Mouse (Mus musculus): Measurements from ENCODE around the gene Spty2d1. TPM values are rescaled to one million over a fixed set of nuclear protein-coding genes. Genes with fewer than 3 reads are reported as not detected.
"Not testable (repeated sequence)": the region's sequence is repeated elsewhere in the genome, so short reads cannot be mapped to it uniquely, and the experiment has no call there.

Spty2d1 gene
- polyA plus RNA-seq, 1 experiment from 2014 or later, result 12.2 TPM

DNA sequence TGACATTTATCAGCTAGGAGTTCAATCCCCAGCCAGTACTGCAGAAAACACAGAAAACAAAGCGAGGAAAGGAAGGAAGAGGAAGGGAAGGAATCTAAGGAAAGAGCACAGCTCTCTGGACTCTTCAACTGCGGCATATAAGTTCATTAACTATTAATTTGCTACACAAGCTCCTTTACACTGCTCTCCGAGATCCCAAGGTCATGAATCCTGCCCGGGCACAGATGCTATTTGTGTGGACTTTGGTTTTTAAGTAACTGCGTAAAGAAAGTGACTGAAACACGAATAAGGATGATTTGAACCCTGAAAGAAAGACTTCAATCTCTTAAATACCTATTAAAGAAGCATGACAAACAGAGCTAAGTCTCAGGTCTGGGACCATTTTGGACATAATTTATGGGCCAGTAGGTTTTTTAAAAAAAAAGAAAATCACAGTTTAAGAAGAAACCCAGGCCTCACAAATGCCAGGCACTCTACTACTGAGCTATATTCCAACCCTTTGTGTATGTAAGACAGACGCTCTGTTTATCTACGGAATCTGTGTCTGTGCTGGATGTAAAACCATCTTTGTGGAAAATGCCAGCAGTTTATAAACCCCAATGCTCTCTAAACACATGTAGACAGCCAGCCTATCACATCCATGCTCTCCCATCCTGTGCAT lies 8.1 kb downstream of the Spty2d1 start:
- H3K27ac ChIP-seq (replicated peaks), result peak overlapping the region; percentile 79
- no peaks in the 10 kb centered on the region for H3K9me3 ChIP-seq
- no peaks in the 10 kb centered on the region for H3K27me3 ChIP-seq
- H3K9ac ChIP-seq (replicated peaks), result no peak overlapping the region
- H3K36me3 ChIP-seq, result peaks cover 32% of the 10 kb centered on the region
- WGBS, result 77% methylated on average over 8 of the region's 8 CpGs
- H3K4me3 ChIP-seq, result no peak overlapping the region
- no peak overlapping the region for H3K4me2 ChIP-seq (replicated peaks)
- ATAC-seq (replicated peaks), result no peak
- H3K4me1 ChIP-seq, result peaks cover 57% of the 10 kb centered on the region

DNA sequence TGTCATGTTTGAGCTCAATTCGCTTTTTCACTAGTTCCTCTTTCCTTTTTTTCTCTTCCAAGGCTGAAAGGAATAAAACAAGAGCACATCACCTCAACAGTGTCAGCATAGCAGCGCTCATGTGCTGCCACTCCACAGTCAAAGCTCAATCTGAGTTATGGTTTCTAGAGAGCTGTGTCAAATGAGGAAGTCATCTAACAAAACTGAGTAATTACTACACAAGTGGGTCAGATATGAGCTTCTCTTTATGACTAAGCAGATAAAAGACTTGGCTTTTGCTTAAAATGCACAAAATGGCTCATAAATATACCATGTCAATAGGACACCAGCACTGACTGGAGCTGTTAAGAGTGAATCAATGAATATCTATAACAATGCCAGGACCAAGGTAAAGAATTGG lies 9.3 kb downstream of the Spty2d1 start:
- ATAC-seq (replicated peaks), result no peak
- Histone ChIP-seq H3K27me3 (no peaks in the 10 kb centered on the region), H3K4me2 (replicated peaks) (no peak overlapping the region), H3K9ac (replicated peaks) (no peak overlapping the region), H3K9me3 (no peaks in the 10 kb centered on the region), H3K27ac (replicated peaks) (no peak overlapping the region), H3K4me1 (peaks cover 46% of the 10 kb centered on the region), H3K36me3 (peaks cover 43% of the 10 kb centered on the region), H3K4me3 (no peak overlapping the region)
- WGBS, result 89% methylated on average over 2 of the region's 2 CpGs

DNA sequence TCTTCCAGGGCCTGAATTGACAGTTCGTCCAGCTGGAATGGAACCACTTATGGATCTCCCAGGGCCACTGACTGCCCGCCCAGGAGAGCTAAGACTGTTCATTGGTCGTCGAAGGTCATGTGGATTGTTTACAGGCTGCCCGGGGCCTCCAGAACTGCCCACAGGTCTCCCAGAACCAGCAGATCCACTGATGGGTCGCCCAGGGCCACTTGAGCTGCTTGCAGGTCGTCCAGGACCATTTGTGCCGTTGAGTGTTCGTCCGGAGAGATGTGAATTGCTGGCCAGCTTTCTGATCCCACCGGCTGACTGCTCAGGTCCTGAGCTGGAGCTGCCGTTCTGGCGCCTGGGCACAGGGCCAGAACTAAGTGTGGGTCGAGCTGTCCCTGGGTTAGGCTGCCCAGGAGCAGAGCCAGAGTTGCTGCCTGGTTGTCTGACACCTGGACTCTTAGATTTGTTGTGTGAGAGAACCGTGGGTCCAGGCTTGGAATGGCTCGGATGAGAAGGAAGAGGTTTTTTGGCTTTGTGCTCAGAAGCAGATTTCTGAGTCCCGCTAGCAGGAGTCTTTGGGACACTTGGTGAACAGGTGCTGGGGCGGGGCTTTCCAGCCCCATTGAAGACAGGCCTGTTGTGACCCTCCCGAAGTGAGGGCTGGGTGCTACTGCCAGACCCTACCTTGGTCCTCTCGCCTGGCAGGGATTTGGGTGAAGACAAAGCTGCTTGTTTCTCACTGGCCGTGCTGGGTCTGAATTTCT lies 10.4 kb downstream of the Spty2d1 start:
- peaks cover 35% of the 10 kb centered on the region for H3K4me1 ChIP-seq
- no peak overlapping the region for H3K4me2 ChIP-seq (replicated peaks)
- H3K36me3 ChIP-seq, result peaks cover 55% of the 10 kb centered on the region
- no peaks in the 10 kb centered on the region for H3K27me3 ChIP-seq
- peak overlapping the region; percentile 58 for H3K27ac ChIP-seq (replicated peaks)
- no peak overlapping the region for H3K4me3 ChIP-seq
- no peak overlapping the region for H3K9ac ChIP-seq (replicated peaks)
- no peak for ATAC-seq (replicated peaks)
- no peaks in the 10 kb centered on the region for H3K9me3 ChIP-seq
- WGBS, result 69% methylated on average over 21 of the region's 21 CpGs

- Histone ChIP-seq H3K4me2 (replicated peaks) (no peak overlapping the region), H3K4me3 (no peak overlapping the region), H3K9ac (replicated peaks) (no peak overlapping the region), H3K27ac (replicated peaks) (no peak overlapping the region), H3K27me3 (no peaks in the 10 kb centered on the region), H3K4me1 (peaks cover 27% of the 10 kb centered on the region), H3K36me3 (peaks cover 62% of the 10 kb centered on the region), H3K9me3 (no peaks in the 10 kb centered on the region)
- 86% methylated on average over 4 of the region's 4 CpGs for WGBS
- ATAC-seq (replicated peaks), result no peak
Measured at GRCm38 (mm10) chr7:46997008-46997407, 11.2 kb downstream of the Spty2d1 start.

GRCm38 (mm10) chr7:46995558-46995957 lies 12.7 kb downstream of the Spty2d1 start:
- 95% methylated on average over 3 of the region's 3 CpGs for WGBS
- ATAC-seq (replicated peaks), result no peak
- peaks cover 71% of the 10 kb centered on the region for H3K36me3 ChIP-seq

GRCm38 (mm10) chr7:46993079-46993478 lies 15.1 kb downstream of the Spty2d1 start:
- peaks cover 68% of the 10 kb centered on the region for H3K36me3 ChIP-seq

More at GRCm38 (mm10) chr7:46995558-46995957, 12.7 kb downstream of the Spty2d1 start:
- Histone ChIP-seq H3K27ac (replicated peaks) (no peak overlapping the region), H3K4me1 (peaks cover 14% of the 10 kb centered on the region), H3K9ac (replicated peaks) (no peak overlapping the region), H3K27me3 (no peaks in the 10 kb centered on the region), H3K4me3 (no peak overlapping the region), H3K9me3 (no peaks in the 10 kb centered on the region), H3K4me2 (replicated peaks) (no peak overlapping the region)

GRCm38 (mm10) chr7:46989387-46989786 lies 18.8 kb downstream of the Spty2d1 start:
- not testable (repeated sequence) for H3K9me3 ChIP-seq
- 82% methylated on average over 4 of the region's 4 CpGs for WGBS

More at GRCm38 (mm10) chr7:46993079-46993478, 15.1 kb downstream of the Spty2d1 start:
- no peaks in the 10 kb centered on the region for H3K9me3 ChIP-seq
- no peak overlapping the region for H3K4me2 ChIP-seq (replicated peaks)
- ATAC-seq (replicated peaks), result no peak
- H3K4me1 ChIP-seq, result peaks cover 4% of the 10 kb centered on the region
- no peak overlapping the region for H3K27ac ChIP-seq (replicated peaks)
- H3K9ac ChIP-seq (replicated peaks), result no peak overlapping the region
- no peaks in the 10 kb centered on the region for H3K27me3 ChIP-seq
- 91% methylated on average over 8 of the region's 8 CpGs for WGBS
- H3K4me3 ChIP-seq, result no peak overlapping the region

GRCm38 (mm10) chr7:46987073-46987472 lies 21.1 kb downstream of the Spty2d1 start:
- Histone ChIP-seq H3K9me3 (no peaks in the 10 kb centered on the region), H3K4me3 (no peak overlapping the region), H3K36me3 (peaks cover 14% of the 10 kb centered on the region), H3K4me2 (replicated peaks) (no peak overlapping the region), H3K27ac (replicated peaks) (no peak overlapping the region), H3K27me3 (no peaks in the 10 kb centered on the region), H3K9ac (replicated peaks) (no peak overlapping the region), H3K4me1 (0 out of 2 replicates have a peak, but pooled peaks cover 3% of the 10 kb centered on the region)
- 39% methylated on average over 2 of the region's 2 CpGs for WGBS
- no peak for ATAC-seq (replicated peaks)

More at GRCm38 (mm10) chr7:46989387-46989786, 18.8 kb downstream of the Spty2d1 start:
- H3K4me2 ChIP-seq (replicated peaks); ATAC-seq (replicated peaks); H3K9ac ChIP-seq (replicated peaks); H3K27me3 ChIP-seq; H3K4me3 ChIP-seq; H3K27ac ChIP-seq (replicated peaks); H3K4me1 ChIP-seq: not testable (repeated sequence)
- H3K36me3 ChIP-seq, result peaks cover 36% of the 10 kb centered on the region

DNA sequence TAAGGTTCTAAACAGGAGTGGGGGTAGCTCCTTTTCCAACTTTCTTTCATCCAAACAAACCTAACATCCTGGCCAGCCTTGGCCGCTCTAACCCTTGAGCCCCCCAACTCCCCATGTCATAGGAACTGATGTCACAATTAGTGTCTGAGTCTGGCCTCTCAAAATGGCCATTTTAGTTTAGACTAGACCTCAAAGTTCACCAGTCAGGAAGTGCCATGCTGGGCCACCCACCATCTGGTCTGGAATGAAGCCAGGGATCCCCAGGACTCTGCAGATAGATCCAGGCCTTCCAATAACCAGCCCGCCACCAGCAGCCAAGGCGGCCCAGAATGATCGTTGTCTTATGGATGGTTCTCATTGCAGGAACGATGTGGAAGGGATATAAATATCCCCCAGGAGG lies 21.6 kb downstream of the Spty2d1 start:
- H3K27ac ChIP-seq (replicated peaks), result 0 out of 2 replicates have a peak overlapping the region, but pooled peaks have one; percentile 29
- H3K9ac ChIP-seq (replicated peaks), result no peak overlapping the region

GRCm38 (mm10) chr7:46985718-46986505 lies 22.3 kb downstream of the Spty2d1 start:
- Histone ChIP-seq H3K9me3 (no peaks in the 10 kb centered on the region), H3K4me1 (0 out of 2 replicates have a peak, but pooled peaks cover 3% of the 10 kb centered on the region), H3K27me3 (no peaks in the 10 kb centered on the region), H3K4me2 (replicated peaks) (no peak overlapping the region), H3K27ac (replicated peaks) (0 out of 2 replicates have a peak overlapping the region, but pooled peaks have one; percentile 29), H3K9ac (replicated peaks) (no peak overlapping the region), H3K4me3 (no peak overlapping the region), H3K36me3 (0 out of 2 replicates have a peak, but pooled peaks cover 4% of the 10 kb centered on the region)
- 50% methylated on average over 8 of the region's 8 CpGs for WGBS
- ATAC-seq (replicated peaks), result no peak

More for the DNA sequence above, 21.6 kb downstream of the Spty2d1 start:
- H3K27me3 ChIP-seq, result no peaks in the 10 kb centered on the region
- 0 out of 2 replicates have a peak, but pooled peaks cover 3% of the 10 kb centered on the region for H3K4me1 ChIP-seq
- no peak overlapping the region for H3K4me3 ChIP-seq
- ATAC-seq (replicated peaks), result no peak
- no peak overlapping the region for H3K4me2 ChIP-seq (replicated peaks)
- H3K9me3 ChIP-seq, result no peaks in the 10 kb centered on the region
- H3K36me3 ChIP-seq, result peaks cover 9% of the 10 kb centered on the region
- WGBS, result 62% methylated on average over 5 of the region's 5 CpGs

GRCm38 (mm10) chr7:46983280-46983679 lies 24.9 kb downstream of the Spty2d1 start, which contains the start of gene Gm9999:
Gm9999 (plus strand) TSS chr7:46983580.
- no peak within 1 kb of the TSS for H3K9ac ChIP-seq (replicated peaks)
- 88% methylated on average over 3 of the region's 3 CpGs for WGBS
- no peak for ATAC-seq (replicated peaks)

More at GRCm38 (mm10) chr7:46983280-46983679, 24.9 kb downstream of the Spty2d1 start, which contains the start of gene Gm9999:
- H3K27ac ChIP-seq (replicated peaks), result no peak within 1 kb of the TSS
- H3K27me3 ChIP-seq, result no peaks in the 10 kb centered on the region
- H3K4me2 ChIP-seq (replicated peaks), result no peak within 1 kb of the TSS
- no peak within 1 kb of the TSS for H3K4me3 ChIP-seq
- no peaks in the 10 kb centered on the region for H3K9me3 ChIP-seq
- H3K36me3 ChIP-seq, result no peaks in the 10 kb centered on the region
- H3K4me1 ChIP-seq, result 0 out of 2 replicates have a peak, but pooled peaks cover 3% of the 10 kb centered on the region
